Mouse (Mus musculus): ENCODE data around the gene D930007J09Rik. TPM values are rescaled to one million over a fixed set of nuclear protein-coding genes. Genes with fewer than 3 reads are reported as not detected.

The D930007J09Rik gene
- total RNA-seq, 2 experiments from 2014 or later: not detected

- ATAC-seq (replicated peaks; ENCODE audit: poor library complexity): no peak
Observed at GRCm38 (mm10) chr13:32821671-32822070, 19.0 kb upstream of the D930007J09Rik start.

GRCm38 (mm10) chr13:32819926-32820325 lies 17.3 kb upstream of the D930007J09Rik start:
- ATAC-seq (replicated peaks; ENCODE audit: poor library complexity): no peak

GRCm38 (mm10) chr13:32819241-32819640 lies 16.6 kb upstream of the D930007J09Rik start:
- no peak for ATAC-seq (replicated peaks; ENCODE audit: poor library complexity)

- no peak for ATAC-seq (replicated peaks; ENCODE audit: poor library complexity)
Observed at GRCm38 (mm10) chr13:32807624-32808023, 5.0 kb upstream of the D930007J09Rik start.

- ATAC-seq (replicated peaks; ENCODE audit: poor library complexity): no peak
Observed at GRCm38 (mm10) chr13:32806820-32807219, 4.2 kb upstream of the D930007J09Rik start.

GRCm38 (mm10) chr13:32803701-32804345 lies 1.2 kb upstream of the D930007J09Rik start:
- ATAC-seq (replicated peaks; ENCODE audit: poor library complexity): no peak

- ATAC-seq (replicated peaks; ENCODE audit: poor library complexity): peak; percentile 90
Observed at GRCm38 (mm10) chr13:32801693-32802221, 892 bp downstream of the D930007J09Rik start, which contains the start of gene Wrnip1. Wrnip1 (plus strand) TSS chr13:32802038.

GRCm38 (mm10) chr13:32800859-32801258 lies 1.8 kb downstream of the D930007J09Rik start:
- ATAC-seq (replicated peaks; ENCODE audit: poor library complexity): peak; percentile 64

- ATAC-seq (replicated peaks; ENCODE audit: poor library complexity): no peak
Observed at GRCm38 (mm10) chr13:32799131-32799530, 3.5 kb downstream of the D930007J09Rik start.

- ATAC-seq (replicated peaks; ENCODE audit: poor library complexity): no peak
Observed at GRCm38 (mm10) chr13:32797085-32797484, 5.6 kb downstream of the D930007J09Rik start.

GRCm38 (mm10) chr13:32795166-32795565 lies 7.5 kb downstream of the D930007J09Rik start:
- no peak for ATAC-seq (replicated peaks; ENCODE audit: poor library complexity)

- no peak for ATAC-seq (replicated peaks; ENCODE audit: poor library complexity)
Observed at GRCm38 (mm10) chr13:32794619-32795018, 8.0 kb downstream of the D930007J09Rik start.

- no peak for ATAC-seq (replicated peaks; ENCODE audit: poor library complexity)
Observed at GRCm38 (mm10) chr13:32789781-32790180, 12.9 kb downstream of the D930007J09Rik start.

- ATAC-seq (replicated peaks; ENCODE audit: poor library complexity): no peak
Observed at GRCm38 (mm10) chr13:32787584-32787983, 15.1 kb downstream of the D930007J09Rik start.

GRCm38 (mm10) chr13:32783816-32784215 lies 18.8 kb downstream of the D930007J09Rik start, which contains the start of gene Mylk4:
Mylk4 (minus strand) TSS chr13:32783954.
- no peak for ATAC-seq (replicated peaks; ENCODE audit: poor library complexity)

GRCm38 (mm10) chr13:32783055-32783454 lies 19.6 kb downstream of the D930007J09Rik start:
- ATAC-seq (replicated peaks; ENCODE audit: poor library complexity): peak; percentile 48; the same call in 1 of the 2 replicates

- ATAC-seq (replicated peaks; ENCODE audit: poor library complexity): no peak
Observed at GRCm38 (mm10) chr13:32778861-32779260, 23.8 kb downstream of the D930007J09Rik start.

GRCm38 (mm10) chr13:32776350-32776749 lies 26.3 kb downstream of the D930007J09Rik start:
- ATAC-seq (replicated peaks; ENCODE audit: poor library complexity): no peak

- no peak for ATAC-seq (replicated peaks; ENCODE audit: poor library complexity)
Observed at GRCm38 (mm10) chr13:32775889-32776288, 26.8 kb downstream of the D930007J09Rik start.

GRCm38 (mm10) chr13:32769960-32770359 lies 32.7 kb downstream of the D930007J09Rik start:
- ATAC-seq (replicated peaks; ENCODE audit: poor library complexity): no peak

GRCm38 (mm10) chr13:32768104-32768503 lies 34.5 kb downstream of the D930007J09Rik start:
- ATAC-seq (replicated peaks; ENCODE audit: poor library complexity): peak; percentile 76

- ATAC-seq (replicated peaks; ENCODE audit: poor library complexity): no peak
Observed at GRCm38 (mm10) chr13:32764448-32764847, 38.2 kb downstream of the D930007J09Rik start.

Data from megakaryocyte progenitor cell, adult 5-6 weeks (primary cell).